Mouse (Mus musculus): ENCODE measurements at regions not wholly inside any gene's neighbourhood (a gene's known extent, or its start where the extent isn't known, plus 50 kb on each side); places are given as distances from the start of the nearest gene placed in this dataset.

- ATAC-seq (replicated peaks; ENCODE audit: poor library complexity, severe bottlenecking) = no peak
Observed at GRCm38 (mm10) chr1:38739018-38739417, 74.3 kb upstream of the Aff3 start.

GRCm38 (mm10) chr1:38735768-38736167 is 71.0 kb upstream of the Aff3 start:
- no peak for ATAC-seq (replicated peaks; ENCODE audit: poor library complexity, severe bottlenecking)

- no peak for ATAC-seq (replicated peaks; ENCODE audit: poor library complexity, severe bottlenecking)
Observed at GRCm38 (mm10) chr1:38733201-38733600, 68.4 kb upstream of the Aff3 start.

- no peak for ATAC-seq (replicated peaks; ENCODE audit: poor library complexity, severe bottlenecking)
Observed at GRCm38 (mm10) chr1:38729977-38730782, 65.4 kb upstream of the Aff3 start.

GRCm38 (mm10) chr1:38725805-38726204 is 61.0 kb upstream of the Aff3 start:
- ATAC-seq (replicated peaks; ENCODE audit: poor library complexity, severe bottlenecking) = no peak

- no peak for ATAC-seq (replicated peaks; ENCODE audit: poor library complexity, severe bottlenecking)
Observed at GRCm38 (mm10) chr1:38724631-38725030, 59.9 kb upstream of the Aff3 start.

- peak; percentile 92 for ATAC-seq (replicated peaks; ENCODE audit: poor library complexity, severe bottlenecking)
Observed at GRCm38 (mm10) chr1:38722155-38722554, 57.4 kb upstream of the Aff3 start.

- peak; percentile 44 for ATAC-seq (replicated peaks; ENCODE audit: poor library complexity, severe bottlenecking)
Observed at GRCm38 (mm10) chr1:38720287-38720686, 55.5 kb upstream of the Aff3 start.

GRCm38 (mm10) chr1:38715621-38716020 is 50.9 kb upstream of the Aff3 start:
- no peak for ATAC-seq (replicated peaks; ENCODE audit: poor library complexity, severe bottlenecking)

All from granulocyte monocyte progenitor cell, adult 5-6 weeks (primary cell).